Mouse (Mus musculus) MEL (cell line): ENCODE measurements around the gene Cnot9. TPM values are rescaled to one million over a fixed set of nuclear protein-coding genes. Genes with fewer than 3 reads are reported as not detected.

ENCODE experiments used
- DNase-seq: peaks from one replicate; pipeline ENCODE4 v3.0.0; 2011; ENCODE audit warnings: low read depth, low spot score
- H3K27ac ChIP-seq: 2 replicates; pipeline ENCODE4 v1.5.1; 2012; ENCODE audit warnings: low read depth, mild to moderate bottlenecking, control low read depth, low read length, moderate library complexity; ENCODE audit not compliant: control insufficient read depth
- H3K27me3 ChIP-seq, 2 experiments: fragments of 150-350 bp in 1 of 2; sonication (generic) in 1 of 2; 2 replicates each; pipeline ENCODE4 v1.6.1; 2012; ENCODE audit warnings: low read length in 2 of 2, mild to moderate bottlenecking in 2 of 2, improper control_type of control experiment in 1 of 2, moderate library complexity in 1 of 2; ENCODE audit not compliant: insufficient read depth in 2 of 2, control insufficient read depth in 1 of 2
- H3K36me3 ChIP-seq, 2 experiments: 2 replicates each; pipeline ENCODE4 v1.6.1; 2012 to 2014; ENCODE audit warnings: low read length in 2 of 2, improper control_type of control experiment in 1 of 2, inconsistent platforms in 1 of 2, mild to moderate bottlenecking in 1 of 2; ENCODE audit not compliant: insufficient read depth in 2 of 2, control insufficient read depth in 1 of 2
- H3K4me1 ChIP-seq, 2 experiments: fragments of 150-350 bp in 1 of 2; sonication (generic) in 1 of 2; 2 replicates each; pipeline ENCODE4 v1.6.1; 2012; ENCODE audit warnings: low read length in 2 of 2, improper control_type of control experiment in 1 of 2, mild to moderate bottlenecking in 1 of 2; ENCODE audit not compliant: insufficient read depth in 2 of 2, control insufficient read depth in 1 of 2
- H3K4me3 ChIP-seq, 2 experiments: fragments of 150-350 bp in 1 of 2; sonication (generic) in 1 of 2; 2 replicates each; pipeline ENCODE4 v1.5.1; 2012; ENCODE audit warnings: low read depth in 2 of 2, low read length in 2 of 2, mild to moderate bottlenecking in 2 of 2, moderate library complexity in 2 of 2, control low read depth in 1 of 2, improper control_type of control experiment in 1 of 2; ENCODE audit not compliant: control insufficient read depth in 1 of 2, insufficient read depth in 1 of 2
- H3K79me2 ChIP-seq: 2 replicates; pipeline ENCODE4 v1.6.1; 2012; ENCODE audit warnings: mild to moderate bottlenecking, low read length, moderate library complexity; ENCODE audit not compliant: control insufficient read depth, poor library complexity, insufficient read depth
- H3K9ac ChIP-seq: 2 replicates; pipeline ENCODE4 v1.6.1; 2012; ENCODE audit warnings: low read depth, mild to moderate bottlenecking, control low read depth, low read length, moderate library complexity; ENCODE audit not compliant: control insufficient read depth, poor library complexity, severe bottlenecking
- H3K9me3 ChIP-seq: fragments of 150-350 bp; sonication (generic); replicated peaks from 2 replicates; pipeline ENCODE4 v1.6.1; 2012; ENCODE audit warnings: mild to moderate bottlenecking, low read length, improper control_type of control experiment, moderate library complexity; ENCODE audit not compliant: insufficient read depth
- BHLHE40 ChIP-seq: IDR thresholded peaks from 2 replicates; pipeline ENCODE4 v1.6.1; 2012; ENCODE audit warnings: low read depth, mild to moderate bottlenecking, inconsistent platforms, low read length, improper control_type of control experiment, borderline replicate concordance
- CTCF ChIP-seq, 3 experiments: IDR thresholded peaks in 2 of 3; conservative IDR thresholded peaks in 1 of 3; 2 replicates each; pipeline ENCODE4 v1.5.1; 2011 to 2012; ENCODE audit warnings: low read length in 3 of 3, low read depth in 2 of 3, mild to moderate bottlenecking in 2 of 3, improper control_type of control experiment in 1 of 3, inconsistent platforms in 1 of 3, mixed read lengths in 1 of 3, moderate library complexity in 1 of 3; ENCODE audit not compliant: control insufficient read depth in 1 of 3, insufficient read depth in 1 of 3, poor library complexity in 1 of 3, severe bottlenecking in 1 of 3
- E2F4 ChIP-seq: IDR thresholded peaks from 2 replicates; pipeline ENCODE4 v1.6.1; 2011; ENCODE audit warnings: low read depth, low read length, improper control_type of control experiment, borderline replicate concordance
- ELF1 ChIP-seq: IDR thresholded peaks from 2 replicates; pipeline ENCODE4 v1.6.1; 2014; ENCODE audit warnings: low read depth, mild to moderate bottlenecking, inconsistent platforms, low read length, improper control_type of control experiment, moderate library complexity
- ETS1 ChIP-seq: IDR thresholded peaks from 2 replicates; pipeline ENCODE4 v1.6.1; 2012; ENCODE audit warnings: low read depth, mild to moderate bottlenecking, inconsistent platforms, low read length, improper control_type of control experiment, moderate library complexity
- HCFC1 ChIP-seq: IDR thresholded peaks from 2 replicates; pipeline ENCODE4 v1.6.1; 2012; ENCODE audit warnings: low read depth, mild to moderate bottlenecking, inconsistent platforms, low read length, improper control_type of control experiment, moderate library complexity
- KAT2A ChIP-seq: conservative IDR thresholded peaks from 2 replicates; pipeline ENCODE4 v1.6.1; 2012; ENCODE audit warnings: low read depth, low read length, improper control_type of control experiment, inconsistent platforms
- MAFK ChIP-seq: IDR thresholded peaks from 2 replicates; pipeline ENCODE4 v1.6.1; 2011; ENCODE audit warnings: low read depth, mild to moderate bottlenecking, low read length, improper control_type of control experiment, borderline replicate concordance
- NELFE ChIP-seq: IDR thresholded peaks from 2 replicates; pipeline ENCODE4 v1.6.1; 2011; ENCODE audit warnings: low read depth, low read length, improper control_type of control experiment
- NRF1 ChIP-seq: IDR thresholded peaks from 2 replicates; pipeline ENCODE4 v1.6.1; 2014; ENCODE audit warnings: low read depth, mild to moderate bottlenecking, inconsistent platforms, low read length, improper control_type of control experiment, moderate library complexity; ENCODE audit not compliant: poor library complexity, insufficient read depth, severe bottlenecking
- POLR2AphosphoS5 ChIP-seq: IDR thresholded peaks from 2 replicates; pipeline ENCODE4 v1.6.1; 2012; ENCODE audit warnings: low read depth, borderline replicate concordance, mild to moderate bottlenecking, inconsistent platforms, low read length, moderate library complexity, mixed read lengths
- RAD21 ChIP-seq: IDR thresholded peaks from 2 replicates; pipeline ENCODE4 v1.6.1; 2011; ENCODE audit warnings: mild to moderate bottlenecking, low read depth, low read length, improper control_type of control experiment
- SIN3A ChIP-seq: IDR thresholded peaks from 2 replicates; pipeline ENCODE4 v1.6.1; 2012; ENCODE audit warnings: low read length, improper control_type of control experiment, inconsistent platforms
- SMC3 ChIP-seq: IDR thresholded peaks from 2 replicates; pipeline ENCODE4 v1.6.1; 2011; ENCODE audit warnings: low read depth, low read length, improper control_type of control experiment
- TBP ChIP-seq: IDR thresholded peaks from 2 replicates; pipeline ENCODE4 v1.8.0; 2011; ENCODE audit warnings: low read depth, low read length, improper control_type of control experiment
- TCF12 ChIP-seq: IDR thresholded peaks from 2 replicates; pipeline ENCODE4 v1.6.1; 2014; ENCODE audit warnings: low read depth, mild to moderate bottlenecking, inconsistent platforms, low read length, improper control_type of control experiment, moderate library complexity
- UBTF ChIP-seq: IDR thresholded peaks from 2 replicates; pipeline ENCODE4 v1.6.1; 2012; ENCODE audit warnings: low read depth, mild to moderate bottlenecking, inconsistent platforms, low read length, improper control_type of control experiment, moderate library complexity, borderline replicate concordance; ENCODE audit not compliant: insufficient read depth
- ZC3H11A ChIP-seq: IDR thresholded peaks from 2 replicates; pipeline ENCODE4 v1.6.1; 2012; ENCODE audit warnings: low read depth, mild to moderate bottlenecking, inconsistent platforms, low read length, improper control_type of control experiment
- ZMIZ1 ChIP-seq: IDR thresholded peaks from 2 replicates; pipeline ENCODE4 v1.6.1; 2012; ENCODE audit warnings: low read depth, mild to moderate bottlenecking, inconsistent platforms, low read length, improper control_type of control experiment, moderate library complexity
- polyA plus RNA-seq, 2 experiments: library from polyadenylated mRNA; stranded (reverse) in 1 of 2; unstranded in 1 of 2; fragments of >175 nt in 1 of 2; fragments of >200 nt in 1 of 2; gene quantifications; 2 replicates each; pipeline versions ENCODE4 v1.2.1 to v1.2.4; 2012; ENCODE audit warnings: low replicate concordance in 2 of 2, low read depth in 1 of 2; ENCODE audit not compliant: insufficient read length in 2 of 2, insufficient read depth in 1 of 2, missing spikeins in 1 of 2
- total RNA-seq: library from RNA; depleted of rRNA; stranded (reverse); fragments of 300-350 nt; gene quantifications from 2 replicates; pipeline ENCODE4 v1.2.3, GENCODE M21; 2012

Gene Cnot9
- total and polyA plus RNA-seq, 3 experiments, result 65.1 to 85.0 TPM; not detected in 1

- Histone ChIP-seq H3K27me3 (peaks cover 0 to 1% of the 10 kb centered on the region in 2 experiments; a peak in 1 of 4 replicates), H3K4me3 (no peak overlapping the region), H3K36me3 (no peaks in the 10 kb centered on the region), H3K9ac (no peak overlapping the region), H3K4me1 (no peaks in the 10 kb centered on the region; a peak in 1 of 4 replicates), H3K9me3 (no peaks in the 10 kb centered on the region), H3K79me2 (no peaks in the 10 kb centered on the region), H3K27ac (no peak overlapping the region)
- TF ChIP-seq TBP (no peak), CTCF (IDR thresholded peaks at IDR 0.05 in 2 of 3, conservative IDR thresholded peaks at IDR 0.05 in 1 of 3; ENCODE audit: control insufficient read depth in 1 of 3, insufficient read depth in 1 of 3, low read depth in 2 of 3, low read length in 3 of 3, poor library complexity in 1 of 3, severe bottlenecking in 1 of 3) (no peak), E2F4 (no peak), POLR2AphosphoS5 (no peak), ELF1 (no peak), NELFE (no peak), ETS1 (no peak), TCF12 (no peak), SIN3A (no peak), HCFC1 (no peak), ZC3H11A (no peak), BHLHE40 (no peak), MAFK (no peak), UBTF (no peak), KAT2A (no peak)
- no peak for DNase-seq
These were observed 32.8 kb downstream of the Cnot9 start for GRCm38 (mm10) chr1:74538650-74539049.

GRCm38 (mm10) chr1:74542451-74542961 lies 36.6 kb downstream of the Cnot9 start, which contains the start of gene Plcd4:
Plcd4 (plus strand) TSS chr1:74542888.
- H3K79me2 ChIP-seq, result no peaks in the 10 kb centered on the region
- H3K4me3 ChIP-seq, result no peak within 1 kb of the TSS
- no peak within 1 kb of the TSS for H3K9ac ChIP-seq
- H3K27ac ChIP-seq, result no peak within 1 kb of the TSS
- no peaks in the 10 kb centered on the region for H3K9me3 ChIP-seq
- DNase-seq, result no peak
- H3K27me3 ChIP-seq, result peaks cover 0 to 4% of the 10 kb centered on the region in 2 experiments; a peak in 2 of 4 replicates
- no peaks in the 10 kb centered on the region; a peak in 2 of 4 replicates for H3K4me1 ChIP-seq
- no peak for TF ChIP-seq ZMIZ1
- no peak for TF ChIP-seq RAD21
- no peak for TF ChIP-seq SMC3
- no peak for TF ChIP-seq ZC3H11A
- no peak for TF ChIP-seq NRF1
- no peaks in the 10 kb centered on the region for H3K36me3 ChIP-seq
